ENCODE assay signal across 12 mouse cellular contexts in genomic region chr7:37581262-37581661, GRCm38 (mm10).
"Had no signal": no experiment of that assay in that cellular context is flagged by ENCODE, and none has a peak within 500 bp of the region (broad histone marks: within the 10 kb centered on the region; RNA-seq: fewer than 3 reads in every experiment).

No protein-coding gene starts in this region.

- H3K27ac ChIP-seq: kidney, embryonic 15.5 days; limb, embryonic 13.5 days; liver, embryonic 14.5 days; midbrain, embryonic 12.5 days had no signal

- H3K4me3 ChIP-seq: kidney, embryonic 15.5 days; limb, embryonic 13.5 days; megakaryocyte, embryonic 14.5 days; midbrain, embryonic 12.5 days had no signal

- H3K36me3 ChIP-seq: kidney, embryonic 15.5 days; limb, embryonic 13.5 days; midbrain, embryonic 12.5 days had no signal

- H3K9ac ChIP-seq: kidney, embryonic 15.5 days; limb, embryonic 13.5 days; liver, embryonic 14.5 days; midbrain, embryonic 12.5 days had no signal

- H3K4me1 ChIP-seq: megakaryocyte, embryonic 14.5 days; midbrain, embryonic 12.5 days had no signal

- H3K9me3 ChIP-seq: kidney, embryonic 15.5 days; limb, embryonic 13.5 days; midbrain, embryonic 12.5 days had no signal

- DNase-seq: kidney, postnatal 14 days; left cerebral cortex, postnatal 4 days; lung, adult 18-20 months; lung, postnatal 10 days; lung, postnatal 4 days; thymus, adult 2 months; thymus, postnatal 25 days had no signal

- H3K4me2 ChIP-seq: kidney, embryonic 15.5 days; limb, embryonic 13.5 days; midbrain, embryonic 12.5 days had no signal

- H3K27me3 ChIP-seq: kidney, embryonic 15.5 days; limb, embryonic 13.5 days; megakaryocyte, embryonic 14.5 days; midbrain, embryonic 12.5 days had no signal
